Mouse (Mus musculus): ENCODE results near the gene Olfr518.

- TF ChIP-seq POLR2A (IDR thresholded peaks at IDR 0.05; ENCODE audit: extremely low read depth, insufficient read depth, low read length) (no peak), CTCF (IDR thresholded peaks at IDR 0.05; ENCODE audit: extremely low read depth, insufficient read depth, low read length) (no peak)
Measured at GRCm38 (mm10) chr7:108872279-108872678, 12.5 kb downstream of the Olfr518 start, which contains the start of gene Olfr517.

Measured in cortical plate, adult 2 months (tissue).